Comparison of ENCODE assay signal across 8 mouse cellular contexts in the genomic region with DNA sequence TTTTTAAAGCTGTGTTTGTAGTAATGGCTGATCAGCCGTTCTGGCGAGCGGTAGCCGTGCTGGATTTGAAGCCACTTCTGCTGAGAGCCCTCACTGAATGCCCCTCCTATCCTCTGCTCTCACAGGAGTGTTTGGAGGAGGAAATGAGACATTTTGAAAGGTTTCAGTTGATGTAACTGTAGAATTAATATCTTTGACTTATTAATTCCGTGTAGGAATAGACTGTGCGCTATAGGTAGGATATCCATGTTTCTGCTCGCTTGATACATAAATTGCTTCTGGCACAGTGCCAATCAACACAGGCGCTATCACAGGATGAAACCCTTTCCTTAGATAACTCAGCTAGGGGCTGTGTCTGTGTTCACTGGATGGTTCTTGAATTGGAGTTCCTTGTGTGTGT.
DNase-seq lines count a peak whose midpoint lies in the region; ATAC-seq and TF ChIP-seq lines count a peak whose summit lies in the region.

No protein-coding gene starts in this region.

- no peak for ATAC-seq in kidney, postnatal 0 days (replicated peaks; ENCODE audit: low FRiP score, low read depth)
- ATAC-seq in hindbrain, embryonic 13.5 days (ENCODE audit: low FRiP score): peak; percentile 34
- ATAC-seq in midbrain, embryonic 16.5 days: 0 out of 2 replicates have a peak, but pooled peaks have one; percentile 15

- H3K4me3 ChIP-seq in kidney, postnatal 0 days (replicated peaks; ENCODE audit: low read depth, low read length): no peak overlapping the region
- no peak overlapping the region for H3K4me3 ChIP-seq in hindbrain, embryonic 13.5 days
- H3K4me3 ChIP-seq in midbrain, embryonic 16.5 days (ENCODE audit: low read depth, low read length): no peak overlapping the region

- intact Hi-C loops in heart, postnatal 25 days (cut with DNase I): no loop called here

- no peak for TF ChIP-seq CTCF in kidney, postnatal 0 days (IDR thresholded peaks at IDR 0.05; ENCODE audit: low read depth)

- peaks cover 25% of the 10 kb centered on the region; the same call in 1 of the 2 replicates for H3K4me1 ChIP-seq in kidney, postnatal 0 days (replicated peaks; ENCODE audit: insufficient read depth, low read length)
- peaks cover 62% of the 10 kb centered on the region for H3K4me1 ChIP-seq in hindbrain, embryonic 13.5 days (replicated peaks)
- H3K4me1 ChIP-seq in midbrain, embryonic 16.5 days (ENCODE audit: control insufficient read depth, insufficient read depth, low read length): peaks cover 25% of the 10 kb centered on the region

- peak overlapping the region; percentile 21 for H3K4me2 ChIP-seq in kidney, postnatal 0 days (ENCODE audit: low read length)
- H3K4me2 ChIP-seq in hindbrain, embryonic 13.5 days: peak overlapping the region; percentile 31
- H3K4me2 ChIP-seq in midbrain, embryonic 16.5 days (ENCODE audit: low read length): peak overlapping the region; percentile 22

- WGBS in kidney, postnatal 0 days: 12% methylated on average over 8 of the region's 8 CpGs
- 41% methylated on average over 8 of the region's 8 CpGs for WGBS in hindbrain, embryonic 13.5 days
- WGBS in midbrain, embryonic 16.5 days: 23% methylated on average over 8 of the region's 8 CpGs

- no peak for DNase-seq in kidney, postnatal 0 days (ENCODE audit: low spot score)
- DNase-seq in kidney, postnatal 10 days: no peak
- DNase-seq in MN1 (ENCODE audit: low spot score): peak; percentile 17
- no peak for DNase-seq in adrenal gland, postnatal 36 days
- DNase-seq in heart, postnatal 25 days (ENCODE audit: low spot score): no peak
- no peak for DNase-seq in heart, adult 18-20 months

- no peaks in the 10 kb centered on the region for H3K27me3 ChIP-seq in kidney, postnatal 0 days (ENCODE audit: insufficient read depth, low read length)
- H3K27me3 ChIP-seq in hindbrain, embryonic 13.5 days: no peaks in the 10 kb centered on the region
- H3K27me3 ChIP-seq in midbrain, embryonic 16.5 days (ENCODE audit: control insufficient read depth, insufficient read depth, low read depth, low read length): no peaks in the 10 kb centered on the region

- H3K36me3 ChIP-seq in kidney, postnatal 0 days (ENCODE audit: insufficient read depth, low read length): no peaks in the 10 kb centered on the region
- no peaks in the 10 kb centered on the region for H3K36me3 ChIP-seq in hindbrain, embryonic 13.5 days
- H3K36me3 ChIP-seq in midbrain, embryonic 16.5 days (ENCODE audit: control insufficient read depth, insufficient read depth, low read length): no peaks in the 10 kb centered on the region

- peak overlapping the region; percentile 43 for H3K27ac ChIP-seq in kidney, postnatal 0 days
- peak overlapping the region; percentile 81 for H3K27ac ChIP-seq in hindbrain, embryonic 13.5 days
- H3K27ac ChIP-seq in midbrain, embryonic 16.5 days (ENCODE audit: low read length): peak overlapping the region; percentile 71

- H3K9ac ChIP-seq in kidney, postnatal 0 days (ENCODE audit: low read depth, low read length): no peak overlapping the region
- H3K9ac ChIP-seq in hindbrain, embryonic 13.5 days: peak overlapping the region; percentile 20; the same call in 1 of the 2 replicates
- no peak overlapping the region for H3K9ac ChIP-seq in midbrain, embryonic 16.5 days (ENCODE audit: low read depth, low read length)

- no peaks in the 10 kb centered on the region for H3K9me3 ChIP-seq in kidney, postnatal 0 days (replicated peaks; ENCODE audit: low read length)
- no peaks in the 10 kb centered on the region for H3K9me3 ChIP-seq in hindbrain, embryonic 13.5 days
- no peaks in the 10 kb centered on the region for H3K9me3 ChIP-seq in midbrain, embryonic 16.5 days (replicated peaks; ENCODE audit: control insufficient read depth, low read length, poor library complexity, severe bottlenecking)
